Mouse (Mus musculus): ENCODE measurements around the gene Bnc2. TPM values are rescaled to one million over a fixed set of nuclear protein-coding genes. Genes with fewer than 3 reads are reported as not detected.

Bnc2 gene
- polyA plus RNA-seq, 1 experiment, result not detected

DNA sequence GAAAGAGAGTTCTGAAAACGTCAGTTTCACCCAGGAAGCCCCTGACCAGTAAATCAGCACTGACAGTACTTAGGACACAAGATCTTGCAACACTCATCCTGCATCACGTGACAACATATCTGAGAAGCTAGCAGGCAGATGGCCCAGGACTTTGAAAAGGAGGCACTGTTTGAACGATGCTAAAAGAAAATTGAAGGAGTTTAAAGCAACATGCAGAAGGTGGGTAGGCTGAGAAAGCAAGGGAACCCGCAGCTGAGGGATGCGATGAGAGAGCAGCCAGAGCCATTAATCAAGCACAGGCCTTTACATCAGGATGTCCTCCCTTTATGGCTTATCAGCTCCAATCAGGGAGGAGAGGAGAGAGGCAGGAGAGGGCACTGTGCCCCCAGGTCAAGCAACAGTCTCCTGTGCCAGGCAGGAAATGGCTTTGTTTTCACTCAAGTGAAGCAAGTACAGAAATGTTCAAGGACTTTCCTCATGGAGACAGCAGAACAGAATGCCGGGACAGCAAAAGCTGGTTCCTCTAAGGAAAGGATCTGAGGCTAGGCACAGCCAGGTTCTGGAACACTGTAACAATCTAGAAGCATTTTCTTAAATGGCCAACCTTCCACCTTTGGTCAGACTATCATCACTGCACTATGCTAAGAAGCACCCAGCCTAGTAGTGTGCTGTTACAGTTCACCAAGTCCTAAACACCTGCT is 267.6 kb downstream of the Bnc2 start:
- no peak overlapping the region for H3K27ac ChIP-seq (ENCODE audit: control insufficient read depth, insufficient read depth, low read depth, low read length, poor library complexity)
- no peaks in the 10 kb centered on the region for H3K4me1 ChIP-seq (ENCODE audit: control insufficient read depth, insufficient read depth, low read length)
- H3K4me3 ChIP-seq (replicated peaks; ENCODE audit: control insufficient read depth, low read depth, low read length), result no peak overlapping the region
- TF ChIP-seq POLR2A (IDR thresholded peaks at IDR 0.05; ENCODE audit: borderline replicate concordance, control insufficient read depth, low read depth, low read length), result no peak
- no peak for TF ChIP-seq CTCF (IDR thresholded peaks at IDR 0.05; ENCODE audit: control insufficient read depth, insufficient read depth, low read length)
- 36% methylated on average over 6 of the region's 6 CpGs for WGBS

DNA sequence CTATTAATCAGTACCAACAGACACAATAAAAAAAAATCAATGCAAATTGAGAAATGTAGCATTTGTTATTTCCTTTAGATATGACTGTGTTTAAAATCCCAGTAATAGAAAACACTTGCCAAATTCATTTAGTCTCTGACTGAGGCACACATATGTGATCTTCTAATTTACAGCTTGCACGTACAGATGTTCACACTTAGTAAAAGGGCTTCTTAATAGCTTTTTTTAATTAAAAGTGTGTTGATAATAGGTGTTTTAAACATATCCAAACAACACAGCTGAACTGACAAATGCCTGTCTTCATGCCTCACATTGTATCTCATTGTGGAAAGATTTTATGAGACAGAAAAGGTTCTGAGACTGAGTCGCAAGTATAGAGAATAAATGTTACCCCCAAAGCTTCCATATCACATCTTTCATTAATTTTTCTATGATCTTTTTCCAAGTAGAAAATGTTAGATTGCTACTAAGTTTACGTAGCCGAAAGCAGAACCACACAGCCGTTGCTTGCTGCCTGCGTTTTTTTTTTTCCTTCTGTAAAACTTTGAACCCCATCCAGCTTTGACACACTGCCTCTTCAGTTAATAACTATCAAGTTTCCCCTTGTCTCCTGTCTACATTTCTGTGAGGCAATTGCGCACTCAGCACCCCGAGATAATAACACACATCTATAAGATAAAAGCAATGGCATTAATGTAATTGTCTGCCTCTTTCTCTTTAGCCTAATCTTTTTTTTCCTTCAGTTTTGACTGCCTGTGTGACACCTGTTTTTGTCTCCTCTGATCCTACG is 271.5 kb downstream of the Bnc2 start:
- 35% methylated on average over 9 of the region's 9 CpGs for WGBS
- TF ChIP-seq CTCF (IDR thresholded peaks at IDR 0.05; ENCODE audit: control insufficient read depth, insufficient read depth, low read length) (no peak), POLR2A (IDR thresholded peaks at IDR 0.05; ENCODE audit: borderline replicate concordance, control insufficient read depth, low read depth, low read length) (no peak)
- H3K4me3 ChIP-seq (replicated peaks; ENCODE audit: control insufficient read depth, low read depth, low read length), result no peak overlapping the region
- H3K27ac ChIP-seq (ENCODE audit: control insufficient read depth, insufficient read depth, low read depth, low read length, poor library complexity), result no peak overlapping the region
- H3K4me1 ChIP-seq (ENCODE audit: control insufficient read depth, insufficient read depth, low read length), result no peaks in the 10 kb centered on the region

DNA sequence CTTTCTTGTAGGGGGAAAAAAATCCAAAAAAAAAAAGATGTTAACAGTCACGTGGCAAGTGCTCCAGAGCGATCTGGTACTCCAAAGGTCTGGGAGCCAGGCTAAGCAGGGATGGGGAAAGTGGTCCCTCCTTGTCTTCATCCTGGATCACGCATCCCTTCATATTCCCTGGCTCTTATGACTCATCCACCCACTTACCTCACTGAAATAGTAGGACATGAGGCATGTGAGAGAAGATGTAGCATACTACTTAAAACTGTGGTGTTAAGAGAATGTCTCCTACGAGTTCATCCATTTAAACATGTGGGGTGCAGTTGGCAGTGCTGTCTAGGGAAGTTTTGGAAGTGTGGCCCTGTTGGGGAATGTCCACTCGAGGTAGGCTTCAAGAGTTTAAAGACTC is 286.1 kb downstream of the Bnc2 start:
- WGBS, result 73% methylated on average over 5 of the region's 5 CpGs
- H3K27ac ChIP-seq (ENCODE audit: control insufficient read depth, insufficient read depth, low read depth, low read length, poor library complexity), result no peak overlapping the region
- H3K4me3 ChIP-seq (replicated peaks; ENCODE audit: control insufficient read depth, low read depth, low read length), result no peak overlapping the region
- TF ChIP-seq CTCF (IDR thresholded peaks at IDR 0.05; ENCODE audit: control insufficient read depth, insufficient read depth, low read length), result no peak
- no peak for TF ChIP-seq POLR2A (IDR thresholded peaks at IDR 0.05; ENCODE audit: borderline replicate concordance, control insufficient read depth, low read depth, low read length)
- no peaks in the 10 kb centered on the region for H3K4me1 ChIP-seq (ENCODE audit: control insufficient read depth, insufficient read depth, low read length)

- H3K4me3 ChIP-seq (replicated peaks; ENCODE audit: control insufficient read depth, low read depth, low read length), result no peak overlapping the region
- no peak overlapping the region for H3K27ac ChIP-seq (ENCODE audit: control insufficient read depth, insufficient read depth, low read depth, low read length, poor library complexity)
- no peaks in the 10 kb centered on the region for H3K4me1 ChIP-seq (ENCODE audit: control insufficient read depth, insufficient read depth, low read length)
- no peak for TF ChIP-seq CTCF (IDR thresholded peaks at IDR 0.05; ENCODE audit: control insufficient read depth, insufficient read depth, low read length)
- TF ChIP-seq POLR2A (IDR thresholded peaks at IDR 0.05; ENCODE audit: borderline replicate concordance, control insufficient read depth, low read depth, low read length), result no peak
- 70% methylated on average over 1 of the region's 1 CpGs for WGBS
Measured at GRCm38 (mm10) chr4:84385156-84385555, 289.9 kb downstream of the Bnc2 start.

- no peak overlapping the region for H3K27ac ChIP-seq (ENCODE audit: control insufficient read depth, insufficient read depth, low read depth, low read length, poor library complexity)
- TF ChIP-seq POLR2A (IDR thresholded peaks at IDR 0.05; ENCODE audit: borderline replicate concordance, control insufficient read depth, low read depth, low read length) (no peak), CTCF (IDR thresholded peaks at IDR 0.05; ENCODE audit: control insufficient read depth, insufficient read depth, low read length) (no peak)
- H3K4me1 ChIP-seq (ENCODE audit: control insufficient read depth, insufficient read depth, low read length), result no peaks in the 10 kb centered on the region
- no peak overlapping the region for H3K4me3 ChIP-seq (replicated peaks; ENCODE audit: control insufficient read depth, low read depth, low read length)
- 71% methylated on average over 6 of the region's 6 CpGs for WGBS
Measured at GRCm38 (mm10) chr4:84379289-84379688, 295.8 kb downstream of the Bnc2 start.

DNA sequence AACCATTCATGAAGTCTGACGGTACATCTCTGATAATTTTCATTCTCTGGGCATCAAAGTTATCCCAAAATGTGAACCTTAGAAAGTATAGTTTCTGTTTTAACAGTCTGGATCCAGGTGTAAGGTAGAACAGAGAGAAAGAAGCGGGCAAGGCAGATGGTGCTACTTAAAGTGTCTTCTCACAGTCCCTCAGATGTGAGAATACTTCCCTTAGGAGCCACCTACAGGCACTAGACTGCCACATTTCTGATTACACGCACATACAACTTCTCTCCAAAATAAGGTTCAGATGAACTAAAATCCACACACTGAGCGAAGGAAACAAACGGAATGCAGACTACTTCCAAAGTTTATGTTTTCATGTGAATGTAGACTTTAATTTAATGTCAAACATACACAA is 297.6 kb downstream of the Bnc2 start:
- TF ChIP-seq CTCF (IDR thresholded peaks at IDR 0.05; ENCODE audit: control insufficient read depth, insufficient read depth, low read length), result no peak
- no peak for TF ChIP-seq POLR2A (IDR thresholded peaks at IDR 0.05; ENCODE audit: borderline replicate concordance, control insufficient read depth, low read depth, low read length)
- no peak overlapping the region for H3K4me3 ChIP-seq (replicated peaks; ENCODE audit: control insufficient read depth, low read depth, low read length)
- WGBS, result 82% methylated on average over 5 of the region's 5 CpGs
- H3K27ac ChIP-seq (ENCODE audit: control insufficient read depth, insufficient read depth, low read depth, low read length, poor library complexity), result no peak overlapping the region
- no peaks in the 10 kb centered on the region for H3K4me1 ChIP-seq (ENCODE audit: control insufficient read depth, insufficient read depth, low read length)

GRCm38 (mm10) chr4:84362337-84362823 is 312.7 kb downstream of the Bnc2 start:
- Histone ChIP-seq H3K27ac (ENCODE audit: control insufficient read depth, insufficient read depth, low read depth, low read length, poor library complexity) (no peak overlapping the region), H3K4me3 (replicated peaks; ENCODE audit: control insufficient read depth, low read depth, low read length) (no peak overlapping the region), H3K4me1 (ENCODE audit: control insufficient read depth, insufficient read depth, low read length) (no peaks in the 10 kb centered on the region; the same call in 1 of the 2 replicates)
- WGBS, result 10% methylated on average over 8 of the region's 8 CpGs
- TF ChIP-seq CTCF (IDR thresholded peaks at IDR 0.05; ENCODE audit: control insufficient read depth, insufficient read depth, low read length), result no peak

GRCm38 (mm10) chr4:84361165-84361564 is 313.9 kb downstream of the Bnc2 start:
- TF ChIP-seq POLR2A (IDR thresholded peaks at IDR 0.05; ENCODE audit: borderline replicate concordance, control insufficient read depth, low read depth, low read length), result no peak
- no peak for TF ChIP-seq CTCF (IDR thresholded peaks at IDR 0.05; ENCODE audit: control insufficient read depth, insufficient read depth, low read length)
- 69% methylated on average over 5 of the region's 5 CpGs for WGBS
- H3K4me1 ChIP-seq (ENCODE audit: control insufficient read depth, insufficient read depth, low read length), result no peaks in the 10 kb centered on the region; the same call in 1 of the 2 replicates
- H3K4me3 ChIP-seq (replicated peaks; ENCODE audit: control insufficient read depth, low read depth, low read length), result no peak overlapping the region
- no peak overlapping the region for H3K27ac ChIP-seq (ENCODE audit: control insufficient read depth, insufficient read depth, low read depth, low read length, poor library complexity)
